Mouse (Mus musculus): ENCODE data around the gene Dpp9.

Gene Dpp9

GRCm38 (mm10) chr17:56185281-56186141 is 33.2 kb downstream of the Dpp9 start:
- DNase-seq (ENCODE audit: low read depth in 2 of 2, low spot score in 2 of 2) = no peak

GRCm38 (mm10) chr17:56183658-56184103 is 35.0 kb downstream of the Dpp9 start, which contains the start of gene Mydgf:
Gene Mydgf (minus strand): TSS chr17:56183920.
- DNase-seq (ENCODE audit: low read depth in 2 of 2, low spot score in 2 of 2) = peak; percentile 91 to 92

- DNase-seq (ENCODE audit: low read depth in 2 of 2, low spot score in 2 of 2) = no peak
These were observed 35.6 kb downstream of the Dpp9 start for GRCm38 (mm10) chr17:56182975-56183657.

- no peak for DNase-seq (ENCODE audit: low read depth in 2 of 2, low spot score in 2 of 2)
These were observed 43.3 kb downstream of the Dpp9 start for GRCm38 (mm10) chr17:56175416-56175815.

- no peak for DNase-seq (ENCODE audit: low read depth in 2 of 2, low spot score in 2 of 2)
These were observed 45.2 kb downstream of the Dpp9 start for GRCm38 (mm10) chr17:56173401-56174046.

- DNase-seq (ENCODE audit: low read depth in 2 of 2, low spot score in 2 of 2) = no peak
These were observed 46.8 kb downstream of the Dpp9 start for GRCm38 (mm10) chr17:56171881-56172280.

- DNase-seq (ENCODE audit: low read depth in 2 of 2, low spot score in 2 of 2) = no peak
These were observed 47.2 kb downstream of the Dpp9 start for GRCm38 (mm10) chr17:56171456-56171855.

- no peak for DNase-seq (ENCODE audit: low read depth in 2 of 2, low spot score in 2 of 2)
These were observed 48.1 kb downstream of the Dpp9 start for GRCm38 (mm10) chr17:56170636-56171035.

- no peak for DNase-seq (ENCODE audit: low read depth in 2 of 2, low spot score in 2 of 2)
These were observed 48.9 kb downstream of the Dpp9 start for GRCm38 (mm10) chr17:56169830-56170229.

- no peak for DNase-seq (ENCODE audit: low read depth in 2 of 2, low spot score in 2 of 2)
These were observed 53.0 kb downstream of the Dpp9 start for GRCm38 (mm10) chr17:56165671-56166070.

- no peak for DNase-seq (ENCODE audit: low read depth in 2 of 2, low spot score in 2 of 2)
These were observed 54.2 kb downstream of the Dpp9 start for GRCm38 (mm10) chr17:56164510-56164909.

- peak; percentile 63 to 76 for DNase-seq (ENCODE audit: low read depth in 2 of 2, low spot score in 2 of 2)
These were observed 55.1 kb downstream of the Dpp9 start for GRCm38 (mm10) chr17:56163523-56164102.

GRCm38 (mm10) chr17:56162231-56162774 is 56.4 kb downstream of the Dpp9 start, which contains the start of gene Tnfaip8l1:
Gene Tnfaip8l1 (plus strand): TSS chr17:56162477.
- peak; percentile 75 to 83 for DNase-seq (ENCODE audit: low read depth in 2 of 2, low spot score in 2 of 2)

- no peak for DNase-seq (ENCODE audit: low read depth in 2 of 2, low spot score in 2 of 2)
These were observed 59.0 kb downstream of the Dpp9 start for GRCm38 (mm10) chr17:56159729-56160128.

GRCm38 (mm10) chr17:56153643-56154042 is 65.1 kb downstream of the Dpp9 start:
- DNase-seq (ENCODE audit: low read depth in 2 of 2, low spot score in 2 of 2) = no peak

GRCm38 (mm10) chr17:56149897-56150296 is 68.8 kb downstream of the Dpp9 start:
- DNase-seq (ENCODE audit: low read depth in 2 of 2, low spot score in 2 of 2) = no peak

- DNase-seq (ENCODE audit: low read depth in 2 of 2, low spot score in 2 of 2) = no peak
These were observed 69.7 kb downstream of the Dpp9 start for GRCm38 (mm10) chr17:56148790-56149618.

- DNase-seq (ENCODE audit: low read depth in 2 of 2, low spot score in 2 of 2) = no peak
These were observed 70.4 kb downstream of the Dpp9 start for GRCm38 (mm10) chr17:56148280-56148679.

GRCm38 (mm10) chr17:56147420-56147819 is 71.3 kb downstream of the Dpp9 start:
- no peak for DNase-seq (ENCODE audit: low read depth in 2 of 2, low spot score in 2 of 2)

- DNase-seq (ENCODE audit: low read depth in 2 of 2, low spot score in 2 of 2) = no peak
These were observed 72.6 kb downstream of the Dpp9 start for GRCm38 (mm10) chr17:56146131-56146530.

All from CD8-positive naive resting alpha-beta T cell, adult 2 months (primary cell).